Mouse (Mus musculus) liver, postnatal 0 days (tissue): ENCODE measurements at regions not wholly inside any gene's neighbourhood (a gene's known extent, or its start where the extent isn't known, plus 50 kb on each side); places are given as distances from the start of the nearest gene placed in this dataset.

ENCODE experiments used
- ATAC-seq: fragments of 200-750 bp; cut with Nextera tagmentation; 2 replicates; pipeline ENCODE4 v1.8.0; 2017; ENCODE audit warnings: mild to moderate bottlenecking, moderate library complexity
- DNase-seq: peaks from one replicate; pipeline ENCODE4 v3.0.0-alpha.2; 2016
- H3K27ac ChIP-seq: fragments of 300-500 bp; sonication (generic); 2 replicates; pipeline ENCODE4 v1.5.1; 2014; ENCODE audit warnings: antibody characterized with exemption, moderate library complexity, mild to moderate bottlenecking, low read depth
- H3K27me3 ChIP-seq: fragments of 300-500 bp; sonication (generic); 2 replicates; pipeline ENCODE4 v1.6.1; 2014; ENCODE audit warnings: low read length, control low read depth, mixed read lengths; ENCODE audit not compliant: insufficient read depth
- H3K36me3 ChIP-seq: fragments of 300-500 bp; sonication (generic); replicated peaks from 2 replicates; pipeline ENCODE4 v1.6.1; 2014; ENCODE audit warnings: mild to moderate bottlenecking, control low read depth, low read length, moderate library complexity, mixed read lengths; ENCODE audit not compliant: insufficient read depth
- H3K4me1 ChIP-seq: fragments of 300-500 bp; sonication (generic); 2 replicates; pipeline ENCODE4 v1.6.1; 2014; ENCODE audit warnings: antibody characterized with exemption, mild to moderate bottlenecking, control low read depth; ENCODE audit not compliant: insufficient read depth
- H3K4me2 ChIP-seq: fragments of 300-500 bp; sonication (generic); 2 replicates; pipeline ENCODE4 v1.6.1; 2014; ENCODE audit warnings: low read depth, mild to moderate bottlenecking, low read length, moderate library complexity, mixed read lengths
- H3K4me3 ChIP-seq: fragments of 300-500 bp; sonication (generic); 2 replicates; pipeline ENCODE4 v1.5.1; 2014; ENCODE audit warnings: low read depth, low read length
- H3K9ac ChIP-seq: fragments of 300-500 bp; sonication (generic); replicated peaks from 2 replicates; pipeline ENCODE4 v1.6.1; 2014; ENCODE audit warnings: mild to moderate bottlenecking, moderate library complexity
- H3K9me3 ChIP-seq: fragments of 300-500 bp; sonication (generic); 2 replicates; pipeline ENCODE4 v1.6.1; 2016; ENCODE audit warnings: mild to moderate bottlenecking, control low read depth, low read length, mixed read lengths
- CTCF ChIP-seq: sonication (generic); IDR thresholded peaks from 2 replicates; pipeline ENCODE4 v1.5.1; 2016; ENCODE audit warnings: antibody characterized with exemption, low read depth
- EP300 ChIP-seq: IDR thresholded peaks from 2 replicates; pipeline ENCODE4 v1.6.1; 2016; ENCODE audit warnings: antibody characterized with exemption, low read depth, mild to moderate bottlenecking
- WGBS: fragments of 180-500 bp; shearing (Covaris S2); extraction: QIAGEN DNeasy Blood & Tissue Kit; methylation state at CpG from one replicate; pipeline ENCODE4 v1.1.7; 2014; ENCODE audit not compliant: insufficient replicate concordance; 5-methylcytosine and 5-hydroxymethylcytosine counted together

DNA sequence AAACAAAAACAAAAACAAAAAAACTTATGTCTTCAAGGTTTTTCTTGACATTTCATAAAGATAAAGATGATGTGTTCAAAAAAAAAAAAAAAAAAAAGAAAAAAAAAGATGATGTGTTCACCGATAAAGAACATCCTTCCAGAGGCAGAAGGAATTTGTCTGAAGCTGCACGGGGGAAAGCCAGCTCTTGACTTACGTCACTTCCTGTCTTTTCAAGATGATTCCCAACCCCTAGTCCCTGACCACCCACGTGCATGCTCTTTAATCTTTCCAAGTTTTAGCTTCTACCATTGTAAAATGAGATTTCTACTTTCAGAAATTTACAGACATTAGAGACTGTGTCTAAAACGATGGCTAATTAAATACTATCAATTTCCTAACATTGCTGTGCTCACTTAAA, 108.5 kb upstream of the Bank1 start:
- no peaks in the 10 kb centered on the region for H3K9me3 ChIP-seq
- no peak overlapping the region for H3K27ac ChIP-seq
- H3K36me3 ChIP-seq: no peaks in the 10 kb centered on the region
- ATAC-seq (no peak), DNase-seq (no peak)
- TF ChIP-seq CTCF: no peak
- no peak for TF ChIP-seq EP300
- H3K27me3 ChIP-seq: no peaks in the 10 kb centered on the region
- H3K9ac ChIP-seq: no peak overlapping the region
- H3K4me1 ChIP-seq: no peaks in the 10 kb centered on the region
- no peak overlapping the region for H3K4me2 ChIP-seq
- no peak overlapping the region for H3K4me3 ChIP-seq
- WGBS: 50% methylated on average over 5 of the region's 5 CpGs

DNA sequence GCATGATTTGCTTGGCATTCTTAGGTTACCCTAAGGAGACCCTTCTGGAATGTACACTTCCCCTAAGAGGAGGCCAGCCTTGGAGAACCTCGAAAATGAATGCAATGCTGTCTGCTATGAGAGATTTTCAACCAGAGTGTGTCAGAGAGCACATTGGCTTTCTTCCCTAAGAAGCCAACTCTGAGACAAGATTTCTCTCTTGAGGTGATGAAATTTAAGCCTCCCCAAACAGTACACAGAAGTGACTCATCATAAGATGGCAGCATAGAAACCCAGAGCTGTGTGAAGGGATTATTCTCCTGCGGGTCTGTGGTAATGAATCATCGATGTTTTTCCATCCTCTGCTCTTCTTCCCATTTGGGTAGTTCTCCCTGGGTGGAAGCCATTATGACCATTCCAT, 106.2 kb upstream of the Bank1 start:
- DNase-seq (no peak), ATAC-seq (no peak)
- TF ChIP-seq CTCF (no peak), EP300 (no peak)
- Histone ChIP-seq H3K9me3 (no peaks in the 10 kb centered on the region), H3K4me3 (no peak overlapping the region), H3K9ac (no peak overlapping the region), H3K27ac (no peak overlapping the region), H3K4me1 (no peaks in the 10 kb centered on the region), H3K36me3 (no peaks in the 10 kb centered on the region), H3K27me3 (no peaks in the 10 kb centered on the region), H3K4me2 (no peak overlapping the region)
- 81% methylated on average over 3 of the region's 3 CpGs for WGBS

DNA sequence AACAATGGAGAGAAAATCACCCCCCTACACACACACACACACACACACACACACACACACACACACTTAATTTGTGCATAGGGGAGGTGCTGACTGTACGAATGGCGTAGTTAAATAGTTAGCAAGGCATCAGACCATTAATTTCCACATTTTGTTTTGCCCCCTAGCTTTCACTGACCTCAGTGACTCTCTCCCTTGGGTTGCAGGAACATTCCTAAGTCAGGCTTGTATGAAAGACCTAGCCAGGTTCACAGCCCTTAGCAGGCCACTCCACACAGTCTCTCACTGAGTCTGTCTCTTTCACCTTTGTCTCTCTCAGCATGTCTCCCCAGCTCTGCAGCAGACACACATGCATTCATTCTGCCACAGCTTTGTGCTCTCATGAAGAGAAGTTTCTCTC, 101.6 kb upstream of the Bank1 start:
- Histone ChIP-seq H3K4me2 (no peak overlapping the region), H3K4me1 (no peaks in the 10 kb centered on the region), H3K27ac (no peak overlapping the region), H3K27me3 (no peaks in the 10 kb centered on the region), H3K9ac (no peak overlapping the region), H3K36me3 (no peaks in the 10 kb centered on the region), H3K9me3 (no peaks in the 10 kb centered on the region), H3K4me3 (no peak overlapping the region)
- DNase-seq (no peak), ATAC-seq (no peak)
- TF ChIP-seq EP300 (no peak), CTCF (no peak)
- 78% methylated on average over 2 of the region's 2 CpGs for WGBS

DNA sequence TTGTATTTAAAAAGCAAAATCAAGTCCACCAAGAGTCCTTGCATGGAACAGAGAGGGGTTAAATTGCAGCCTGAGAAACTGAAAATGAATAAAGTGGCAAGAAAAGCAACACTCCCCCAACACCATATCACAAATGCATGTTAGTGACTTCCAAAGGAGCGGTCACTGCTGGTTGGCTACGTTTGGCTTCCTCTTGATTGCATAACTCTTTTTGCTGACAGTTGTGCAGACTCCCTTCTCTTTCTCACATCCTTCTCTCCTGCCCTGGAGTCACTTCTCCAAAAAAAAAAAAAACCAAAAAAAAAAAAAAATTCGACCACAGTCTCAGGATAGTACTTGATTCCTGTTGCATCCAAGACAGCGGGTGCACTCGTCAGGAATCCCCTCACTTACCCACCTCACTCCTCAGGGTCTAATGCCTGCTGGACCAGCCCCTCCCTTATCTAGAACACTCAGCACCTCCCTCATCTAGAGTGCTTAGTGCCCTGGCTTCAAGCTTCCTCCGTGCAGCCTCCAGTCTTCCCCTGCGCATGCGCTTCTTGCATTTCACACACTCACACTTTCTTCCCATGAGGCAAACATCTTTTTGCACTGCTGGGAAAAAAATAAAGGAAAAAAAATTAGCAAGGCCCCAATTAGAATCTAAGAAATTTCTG, 100.8 kb upstream of the Bank1 start:
- peak; percentile 51 for ATAC-seq
- peak overlapping the region; percentile 38; the same call in 1 of the 2 replicates for H3K4me2 ChIP-seq
- H3K27ac ChIP-seq: no peak overlapping the region
- peak; percentile 16 for DNase-seq
- no peaks in the 10 kb centered on the region for H3K4me1 ChIP-seq
- H3K9me3 ChIP-seq: no peaks in the 10 kb centered on the region
- TF ChIP-seq CTCF (no peak), EP300 (no peak)
- no peak overlapping the region for H3K4me3 ChIP-seq
- H3K36me3 ChIP-seq: no peaks in the 10 kb centered on the region
- no peak overlapping the region for H3K9ac ChIP-seq
- no peaks in the 10 kb centered on the region for H3K27me3 ChIP-seq
- WGBS: 20% methylated on average over 8 of the region's 8 CpGs

DNA sequence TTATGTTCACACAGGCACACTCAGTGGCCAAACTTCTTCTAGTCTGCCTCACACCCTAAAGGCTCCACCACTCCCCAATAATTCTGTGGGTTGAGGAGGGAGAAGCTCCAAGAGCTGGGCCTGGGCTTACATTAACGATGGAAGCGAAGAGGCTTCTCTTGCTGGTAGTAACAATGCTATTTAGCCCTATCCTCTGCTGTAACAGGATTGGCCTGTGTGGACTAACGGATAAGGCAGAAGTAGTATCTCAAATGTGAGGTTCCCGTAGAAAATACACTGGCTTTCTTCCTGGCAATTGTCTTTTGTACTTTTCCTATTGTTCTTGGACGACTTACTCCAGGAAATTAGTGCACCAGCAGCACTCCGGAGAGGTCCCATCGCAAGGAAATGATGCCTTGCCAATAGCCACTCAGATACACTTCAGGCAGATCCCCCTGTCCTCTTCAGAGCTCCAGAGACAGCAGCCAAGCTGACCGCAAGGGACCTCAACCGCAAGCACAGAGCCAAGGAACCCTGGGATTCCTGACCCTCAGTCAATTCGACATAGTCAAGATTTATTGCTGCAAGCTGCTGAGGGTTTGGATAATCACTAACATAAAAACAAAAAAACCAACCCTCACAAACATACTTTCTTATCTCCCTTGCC, 96.2 kb upstream of the Bank1 start:
- no peak overlapping the region for H3K4me3 ChIP-seq
- no peaks in the 10 kb centered on the region for H3K9me3 ChIP-seq
- WGBS: 42% methylated on average over 10 of the region's 10 CpGs
- no peaks in the 10 kb centered on the region for H3K36me3 ChIP-seq
- H3K27me3 ChIP-seq: no peaks in the 10 kb centered on the region
- TF ChIP-seq EP300 (no peak), CTCF (no peak)
- DNase-seq (no peak), ATAC-seq (peak; percentile 45; the same call in 1 of the 2 replicates)
- H3K27ac ChIP-seq: no peak overlapping the region
- no peaks in the 10 kb centered on the region for H3K4me1 ChIP-seq
- H3K9ac ChIP-seq: no peak overlapping the region
- H3K4me2 ChIP-seq: no peak overlapping the region

DNA sequence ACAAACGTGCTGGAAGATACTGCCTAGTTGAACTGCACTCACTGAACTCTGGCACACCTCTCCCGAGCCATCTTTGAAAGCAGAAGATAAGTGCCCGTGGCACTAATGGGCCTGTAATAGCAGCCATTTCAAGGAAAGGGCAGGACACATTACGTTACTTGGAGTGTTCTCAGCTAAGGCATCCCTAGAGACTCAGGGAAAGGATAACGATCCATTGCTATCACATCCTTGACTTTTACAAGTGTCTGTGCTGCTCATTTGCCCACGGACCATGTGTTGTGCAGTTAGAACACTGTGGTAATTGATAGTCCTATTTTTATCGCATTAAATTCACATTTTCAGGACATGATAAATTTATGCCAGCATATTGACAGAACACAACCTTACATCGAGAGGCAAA, 79.7 kb upstream of the Bank1 start:
- Histone ChIP-seq H3K4me1 (no peaks in the 10 kb centered on the region), H3K4me3 (no peak overlapping the region), H3K9me3 (no peaks in the 10 kb centered on the region), H3K27ac (no peak overlapping the region), H3K36me3 (no peaks in the 10 kb centered on the region), H3K9ac (no peak overlapping the region), H3K27me3 (no peaks in the 10 kb centered on the region), H3K4me2 (no peak overlapping the region)
- 75% methylated on average over 8 of the region's 8 CpGs for WGBS
- TF ChIP-seq CTCF: no peak
- no peak for TF ChIP-seq EP300
- DNase-seq: no peak
- ATAC-seq: no peak
